Mouse (Mus musculus) left cerebral cortex, postnatal 14 days (tissue): ENCODE measurements at regions not wholly inside any gene's neighbourhood (a gene's known extent, or its start where the extent isn't known, plus 50 kb on each side); places are given as distances from the start of the nearest gene placed in this dataset.

ENCODE experiments used
- DNase-seq, 2 experiments: peaks; one replicate each; pipeline ENCODE4 v3.0.0; 2021 to 2022; ENCODE audit warnings: low spot score in 2 of 2, mixed read lengths in 1 of 2
- intact Hi-C: fragments of 180-260 bp; cut with DNase I; formaldehyde crosslinking; loops from one replicate; pipeline ENCODE4 v1.15.1; 2025

GRCm38 (mm10) chr9:102782926-102783850 lies 51.5 kb upstream of the Ryk start:
- intact Hi-C loops: no loop called here
- no peak for DNase-seq

- peak; percentile 91 to 93 for DNase-seq
- intact Hi-C loops: loop anchor here (1.0 to 2.0 kb wide), 2 partner anchors 82 to 148 kb away; no protein-coding TSS in a partner anchor
These were observed 50.2 kb upstream of the Ryk start for GRCm38 (mm10) chr9:102784329-102785026.
